Comparison of ENCODE assay signal across 10 mouse cellular contexts in the genomic region with DNA sequence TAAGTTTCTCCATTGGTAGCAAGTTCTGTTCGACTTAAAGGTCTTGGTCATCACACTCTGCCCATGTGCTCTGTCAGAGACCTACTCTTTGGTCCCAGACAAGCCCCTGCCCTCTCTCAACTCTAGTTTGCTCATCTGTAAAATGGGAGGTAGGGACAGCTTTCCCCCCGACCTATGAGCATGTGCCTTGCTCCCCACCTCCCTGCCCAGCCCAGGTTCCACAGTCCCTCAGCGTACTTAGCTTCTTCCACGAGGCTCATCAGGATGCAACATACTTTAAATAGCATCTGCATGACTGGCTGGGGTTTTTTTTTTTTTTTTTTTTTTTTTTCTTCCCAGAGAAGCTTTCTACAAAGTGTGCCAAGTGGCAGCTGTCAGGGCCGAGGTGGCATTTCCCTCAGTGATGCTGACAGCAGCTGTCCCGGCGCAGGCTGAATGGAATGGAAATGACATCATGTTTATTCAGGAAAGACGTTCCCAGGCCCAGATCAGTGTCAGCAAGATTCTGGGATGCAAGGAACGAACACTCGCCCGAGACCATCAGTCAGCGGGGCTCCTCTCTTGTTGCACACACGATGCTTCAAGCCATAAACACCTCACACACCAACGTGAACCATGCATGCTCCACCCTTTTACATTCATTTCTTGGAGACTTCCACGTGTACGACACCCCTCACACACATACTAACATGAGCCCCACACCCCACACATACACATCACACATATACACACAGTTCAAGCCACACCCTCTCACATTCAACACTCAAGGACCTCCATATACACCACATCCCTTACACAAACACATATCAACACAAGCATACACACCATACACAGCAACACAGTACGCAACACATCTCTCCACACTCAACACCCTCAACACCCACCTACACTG. TPM values are rescaled to one million over a fixed set of nuclear protein-coding genes. Genes with fewer than 3 reads are reported as not detected.
DNase-seq lines count a peak whose midpoint lies in the region; ATAC-seq and TF ChIP-seq lines count a peak whose summit lies in the region.
"Had no signal": no experiment of that assay in that cellular context is flagged by ENCODE, and none has a peak within 500 bp of the region (broad histone marks: within the 10 kb centered on the region; RNA-seq: fewer than 3 reads in every experiment).

No protein-coding gene starts in this region.

- H3K4me3 ChIP-seq in forebrain, embryonic 12.5 days (replicated peaks), result no peak overlapping the region
- no peak overlapping the region for H3K4me3 ChIP-seq in forebrain, embryonic 10.5 days
- H3K4me3 ChIP-seq in C2C12 (ENCODE audit: insufficient read depth, poor library complexity, severe bottlenecking), result no peak overlapping the region
- no peak overlapping the region for H3K4me3 ChIP-seq in midbrain, embryonic 13.5 days (replicated peaks)
- H3K4me3 ChIP-seq: embryonic facial prominence, embryonic 12.5 days; heart, embryonic 13.5 days had no signal

- no peak overlapping the region for H3K27ac ChIP-seq in forebrain, embryonic 12.5 days
- H3K27ac ChIP-seq in forebrain, embryonic 10.5 days, result no peak overlapping the region
- H3K27ac ChIP-seq in midbrain, embryonic 13.5 days, result peak overlapping the region; percentile 44; the same call in 1 of the 2 replicates
- H3K27ac ChIP-seq: embryonic facial prominence, embryonic 12.5 days; heart, embryonic 13.5 days had no signal

- no peak for TF ChIP-seq CTCF in C2C12 (IDR thresholded peaks at IDR 0.05; ENCODE audit: control insufficient read depth, insufficient read depth, insufficient read length)

- no peak overlapping the region for H3K4me2 ChIP-seq in forebrain, embryonic 12.5 days
- no peak overlapping the region for H3K4me2 ChIP-seq in midbrain, embryonic 13.5 days (replicated peaks)
- H3K4me2 ChIP-seq: embryonic facial prominence, embryonic 12.5 days; heart, embryonic 13.5 days had no signal

- H3K27me3 ChIP-seq in forebrain, embryonic 12.5 days, result 0 out of 2 replicates have a peak, but pooled peaks cover 3% of the 10 kb centered on the region
- no peaks in the 10 kb centered on the region for H3K27me3 ChIP-seq in forebrain, embryonic 10.5 days (ENCODE audit: poor library complexity, severe bottlenecking)
- H3K27me3 ChIP-seq in C2C12 (ENCODE audit: control insufficient read depth, insufficient read depth, insufficient read length), result no peaks in the 10 kb centered on the region
- no peaks in the 10 kb centered on the region for H3K27me3 ChIP-seq in midbrain, embryonic 13.5 days
- H3K27me3 ChIP-seq: embryonic facial prominence, embryonic 12.5 days had no signal

- no peak overlapping the region for H3K9ac ChIP-seq in forebrain, embryonic 12.5 days
- no peak overlapping the region for H3K9ac ChIP-seq in midbrain, embryonic 13.5 days (replicated peaks)
- H3K9ac ChIP-seq: embryonic facial prominence, embryonic 12.5 days; heart, embryonic 13.5 days had no signal

- peak; percentile 75 for ATAC-seq in forebrain, embryonic 12.5 days (ENCODE audit: low FRiP score)
- ATAC-seq in midbrain, embryonic 13.5 days, result peak; percentile 82

- no peaks in the 10 kb centered on the region for H3K79me3 ChIP-seq in C2C12 (ENCODE audit: low read depth)

- DNase-seq in forebrain, embryonic 10.5 days (ENCODE audit: extremely low spot score, low spot score), result no peak
- DNase-seq in gastrocnemius, postnatal 25 days, result peak; percentile 65
- no peak for DNase-seq in embryo, embryonic 10.5 days (ENCODE audit: low spot score)
- no peak for DNase-seq in spleen, adult 12 weeks (ENCODE audit: low spot score)
- no peak for DNase-seq in ovary, postnatal 36 days (ENCODE audit: low spot score)

- H3K9me3 ChIP-seq in forebrain, embryonic 12.5 days, result no peaks in the 10 kb centered on the region
- H3K9me3 ChIP-seq in forebrain, embryonic 10.5 days, result no peaks in the 10 kb centered on the region
- no peaks in the 10 kb centered on the region for H3K9me3 ChIP-seq in midbrain, embryonic 13.5 days
- H3K9me3 ChIP-seq: embryonic facial prominence, embryonic 12.5 days; heart, embryonic 13.5 days had no signal

- H3K36me3 ChIP-seq in forebrain, embryonic 12.5 days (replicated peaks), result no peaks in the 10 kb centered on the region
- no peaks in the 10 kb centered on the region for H3K36me3 ChIP-seq in forebrain, embryonic 10.5 days (replicated peaks)
- H3K36me3 ChIP-seq in C2C12 (ENCODE audit: control insufficient read depth, insufficient read depth), result no peaks in the 10 kb centered on the region
- H3K36me3 ChIP-seq in midbrain, embryonic 13.5 days, result no peaks in the 10 kb centered on the region
- H3K36me3 ChIP-seq: embryonic facial prominence, embryonic 12.5 days; heart, embryonic 13.5 days had no signal

- 68% methylated on average over 17 of the region's 17 CpGs for WGBS in forebrain, embryonic 12.5 days
- 84% methylated on average over 17 of the region's 17 CpGs for WGBS in forebrain, embryonic 10.5 days
- WGBS in midbrain, embryonic 13.5 days, result 56% methylated on average over 17 of the region's 17 CpGs

- peaks cover 14% of the 10 kb centered on the region for H3K4me1 ChIP-seq in forebrain, embryonic 12.5 days
- H3K4me1 ChIP-seq in forebrain, embryonic 10.5 days, result 0 out of 2 replicates have a peak, but pooled peaks cover 3% of the 10 kb centered on the region
- H3K4me1 ChIP-seq in midbrain, embryonic 13.5 days (replicated peaks), result peaks cover 10% of the 10 kb centered on the region
- H3K4me1 ChIP-seq: embryonic facial prominence, embryonic 12.5 days had no signal

- H3ac ChIP-seq in C2C12 (ENCODE audit: control insufficient read depth, insufficient read length, low read depth), result no peak overlapping the region

- H3K79me2 ChIP-seq in C2C12 (ENCODE audit: control insufficient read depth, insufficient read depth), result no peaks in the 10 kb centered on the region

TF ChIP-seq in C2C12, 6 proteins besides CTCF, POLR2A, EP300 and RAD21:
- TF ChIP-seq MYOD1 (IDR thresholded peaks at IDR 0.05; ENCODE audit: control insufficient read depth, insufficient read length, low read depth) (peak; percentile 71), MYOG (IDR thresholded peaks at IDR 0.05; ENCODE audit: control insufficient read depth, extremely low read depth, insufficient read length) (no peak)

RNA-seq across cellular contexts. Expression of gene Lhx2, which starts 56.1 kb away (rescaled TPM):
- 196 and 224 TPM in 2 replicates for polyA plus RNA-seq in forebrain, embryonic 12.5 days (2016; fragmentation: Nextera tagmentation; extraction: Ambion mirVana)
- polyA plus RNA-seq in forebrain, embryonic 10.5 days (2016; fragmentation: Nextera tagmentation; extraction: Ambion mirVana), result 108 and 115 TPM in 2 replicates
- 2.8 TPM for polyA plus RNA-seq in C2C12 (2012; fragmentation: generic; extraction: Trizol)
- under 1 TPM; 0.13 to 0.38 TPM for total RNA-seq in gastrocnemius, postnatal 25 days (2021)
- 89.3 and 97.3 TPM in 2 replicates for polyA plus RNA-seq in midbrain, embryonic 13.5 days (2015; fragmentation: Nextera tagmentation; extraction: Ambion mirVana)

Comparison
In these comparisons a context has a peak if more than half of its experiments do, and no peak if none do; other contexts are left out.
1. RNA of gene Lhx2, which starts 56.1 kb away (polyA plus RNA-seq): 196 to 224 TPM in forebrain, embryonic 12.5 days, 108 to 115 TPM in forebrain, embryonic 10.5 days and 89.3 to 97.3 TPM in midbrain, embryonic 13.5 days; 2.8 TPM in C2C12 (single experiment); every median in the first group is over 10 times any median in the second.